Mouse (Mus musculus) frontal cortex, adult (tissue): ENCODE measurements around the gene Adcy5.

Experiments
- ATAC-seq: cut with Nextera tagmentation; 2 replicates; pipeline ENCODE4 v1.9.2; 2017; ENCODE audit warnings: mild to moderate bottlenecking, moderate library complexity, mixed read lengths; ENCODE audit not compliant: low TSS enrichment

The Adcy5 gene

GRCm38 (mm10) chr16:35156306-35156695, 1.6 kb downstream of the Adcy5 start:
- ATAC-seq = no peak

DNA sequence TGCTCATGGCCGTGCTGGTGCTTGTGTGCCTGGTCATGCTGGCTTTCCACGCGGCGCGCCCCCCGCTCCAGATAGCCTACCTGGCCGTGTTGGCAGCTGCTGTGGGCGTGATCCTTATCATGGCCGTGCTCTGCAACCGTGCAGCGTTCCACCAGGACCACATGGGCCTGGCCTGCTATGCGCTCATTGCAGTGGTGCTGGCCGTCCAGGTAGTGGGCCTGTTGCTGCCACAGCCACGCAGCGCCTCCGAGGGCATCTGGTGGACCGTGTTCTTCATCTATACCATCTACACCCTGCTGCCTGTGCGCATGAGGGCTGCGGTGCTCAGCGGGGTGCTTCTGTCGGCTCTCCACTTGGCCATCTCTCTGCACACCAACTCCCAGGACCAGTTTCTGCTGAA, 2.2 kb downstream of the Adcy5 start:
- ATAC-seq = no peak

DNA sequence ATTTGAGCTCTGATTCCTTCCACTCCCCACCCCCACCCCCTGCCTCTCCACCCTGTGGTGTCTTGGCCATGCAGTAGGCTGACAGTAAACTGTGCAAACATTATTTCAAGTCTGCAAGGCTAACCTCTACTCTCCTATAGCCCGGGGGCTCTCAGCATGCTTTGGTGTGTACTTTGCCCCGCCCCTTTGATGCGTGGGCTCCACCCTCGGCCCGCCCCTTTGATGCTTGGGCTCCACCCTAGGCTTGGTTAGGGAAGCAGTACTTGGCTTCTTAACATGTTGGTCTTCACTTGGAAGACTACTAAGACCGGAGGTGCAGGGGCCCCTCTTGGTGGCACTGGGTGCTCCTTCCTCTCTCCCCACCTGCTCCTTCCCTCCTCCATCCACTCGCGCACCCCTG, 4.9 kb downstream of the Adcy5 start:
- ATAC-seq = no peak

- ATAC-seq = peak; percentile 31
These were observed 5.3 kb downstream of the Adcy5 start for GRCm38 (mm10) chr16:35159991-35160390.

DNA sequence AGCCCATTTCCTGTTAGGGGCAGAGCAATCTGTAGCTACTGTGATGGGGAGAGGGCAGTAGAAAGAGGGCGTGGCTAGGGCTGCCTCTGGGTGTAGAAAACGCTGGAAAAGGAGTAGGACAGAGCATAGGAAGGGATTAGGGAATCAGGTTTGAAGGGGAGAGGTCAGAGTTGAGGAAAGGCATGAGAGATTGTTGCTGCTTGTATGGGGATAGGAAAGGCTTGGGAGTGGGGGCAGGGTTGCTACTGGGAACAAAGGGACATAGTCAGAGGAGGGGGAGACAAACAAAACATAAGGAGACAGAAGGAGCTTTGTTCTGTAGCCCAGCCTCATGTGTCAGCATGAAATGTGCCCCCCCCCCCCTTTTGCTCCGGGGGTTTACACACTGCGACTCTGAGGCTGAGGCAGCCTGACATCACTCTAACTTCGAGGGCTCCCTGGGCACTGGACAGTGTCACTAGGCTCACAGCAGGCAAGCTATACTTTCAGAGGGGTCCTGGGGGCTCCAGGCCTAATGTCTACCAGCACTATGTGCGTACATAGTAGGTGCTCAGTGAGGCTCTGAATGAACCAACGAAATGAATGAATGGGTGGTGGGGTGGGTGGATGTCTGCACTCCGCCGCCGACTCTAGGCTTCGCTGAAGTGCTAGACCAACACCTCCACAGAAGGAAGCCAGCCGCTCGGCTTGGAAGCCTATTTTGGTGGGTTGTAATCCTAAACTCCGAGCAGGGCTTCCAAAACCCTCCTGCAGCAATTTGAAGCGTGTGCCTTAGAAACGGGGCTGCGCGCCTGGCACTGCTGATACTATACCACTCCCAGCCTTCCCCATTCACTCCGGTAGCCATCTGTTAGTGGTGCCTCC, 9.9 kb downstream of the Adcy5 start:
- ATAC-seq = peak; percentile 62

- peak; percentile 51 for ATAC-seq
These were observed 10.7 kb downstream of the Adcy5 start for GRCm38 (mm10) chr16:35165361-35165760.

DNA sequence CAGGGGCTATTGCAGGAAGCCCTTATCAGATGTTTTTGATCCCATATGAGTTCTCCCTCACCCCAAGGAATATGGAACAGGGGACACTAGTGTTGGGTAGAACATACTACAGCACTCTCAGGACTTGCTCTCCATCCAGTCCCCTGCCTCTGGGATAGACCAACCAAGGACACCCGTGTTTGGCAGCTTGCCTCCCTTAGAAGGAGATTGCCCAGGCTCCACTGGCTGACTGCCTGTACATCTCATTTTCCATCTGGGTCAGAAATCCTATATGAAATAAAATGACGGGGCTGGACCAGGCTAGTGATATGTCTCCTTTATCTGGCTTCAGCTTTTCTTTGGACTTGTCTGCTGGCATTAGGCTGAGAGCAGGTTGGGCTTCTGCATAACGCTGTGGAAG, 11.1 kb downstream of the Adcy5 start:
- peak; percentile 31 for ATAC-seq

GRCm38 (mm10) chr16:35169431-35169830, 14.8 kb downstream of the Adcy5 start:
- ATAC-seq = no peak

GRCm38 (mm10) chr16:35172195-35172594, 17.5 kb downstream of the Adcy5 start:
- ATAC-seq = peak; percentile 63

- ATAC-seq = no peak
These were observed 23.8 kb downstream of the Adcy5 start for GRCm38 (mm10) chr16:35178516-35178915.

GRCm38 (mm10) chr16:35179082-35179481, 24.4 kb downstream of the Adcy5 start:
- no peak for ATAC-seq

- peak; percentile 38 for ATAC-seq
These were observed 28.5 kb downstream of the Adcy5 start for GRCm38 (mm10) chr16:35183161-35183560.

DNA sequence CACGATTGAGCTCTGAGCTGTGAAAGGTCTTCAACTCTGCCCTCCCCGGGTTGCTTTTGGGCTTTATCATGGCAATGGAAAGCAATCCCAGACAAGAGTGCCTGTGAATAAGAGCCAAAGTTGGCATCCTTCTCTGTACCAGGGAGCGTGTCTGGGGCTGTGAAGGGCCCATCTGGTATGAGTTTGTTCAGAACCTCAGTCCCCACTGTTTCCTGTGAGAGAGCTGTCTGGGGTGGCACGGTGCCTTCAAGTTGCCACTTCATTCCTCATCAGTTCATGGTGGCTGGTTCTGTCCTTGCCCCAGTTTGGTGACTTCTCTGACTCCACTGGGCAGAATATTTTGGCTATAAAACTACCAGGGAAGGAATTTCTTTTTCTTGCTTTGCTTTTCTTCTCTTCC, 33.4 kb downstream of the Adcy5 start:
- no peak for ATAC-seq

DNA sequence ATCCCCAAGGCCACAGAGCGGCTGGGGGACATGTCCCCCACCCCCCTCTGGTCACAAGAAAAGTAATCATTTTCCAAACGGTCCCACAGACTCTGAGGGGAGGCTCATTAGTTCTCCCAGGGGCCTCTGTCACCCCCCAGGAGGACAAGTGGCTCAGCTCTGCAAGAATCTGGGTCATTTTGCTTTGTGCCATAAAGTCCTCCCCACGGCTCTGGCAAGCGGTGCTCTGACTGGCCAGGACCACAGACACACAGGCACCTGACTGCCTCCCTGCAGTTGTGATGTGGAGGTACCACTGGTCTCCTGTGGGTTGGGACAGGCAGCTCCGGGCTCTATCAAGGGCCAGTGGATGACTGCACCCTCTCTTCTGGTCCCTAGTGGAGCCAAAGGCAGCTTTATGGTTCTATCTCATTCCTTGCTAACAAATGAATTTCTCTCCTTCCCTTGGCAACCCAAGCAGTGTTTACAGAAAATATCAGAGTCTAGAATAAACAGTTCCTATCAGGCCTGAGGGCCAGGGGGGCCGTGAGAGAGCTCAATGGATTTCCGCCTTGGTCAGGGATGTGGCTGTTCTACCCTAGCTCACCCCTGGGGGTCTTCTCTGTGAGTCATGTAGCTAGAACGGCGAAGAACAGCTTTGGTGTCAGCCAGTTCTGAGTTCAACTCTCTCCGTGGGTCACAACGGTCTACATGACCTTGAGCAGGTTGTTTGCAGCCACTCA, 34.9 kb downstream of the Adcy5 start:
- ATAC-seq = no peak

DNA sequence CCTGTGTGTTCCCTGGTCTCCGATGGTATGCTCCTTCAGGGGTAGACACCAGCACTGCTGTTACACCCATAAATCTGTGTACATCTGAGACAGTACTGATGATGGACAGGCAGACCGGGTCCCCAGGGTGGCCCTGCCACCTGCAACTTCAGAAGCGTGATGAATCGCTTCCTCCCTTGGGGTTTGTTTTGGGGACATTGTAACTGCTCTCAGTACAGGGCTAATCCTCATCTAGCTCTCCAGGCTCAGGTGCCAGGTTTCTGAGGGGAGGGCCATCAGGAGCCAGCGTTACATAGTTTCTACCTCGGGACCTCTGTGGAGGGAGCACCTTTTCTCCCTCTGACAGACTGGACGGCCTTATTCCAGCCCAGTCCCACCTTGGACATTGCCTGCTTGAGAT, 36.1 kb downstream of the Adcy5 start:
- ATAC-seq = no peak

- no peak for ATAC-seq
These were observed 36.6 kb downstream of the Adcy5 start for GRCm38 (mm10) chr16:35191271-35191670.

GRCm38 (mm10) chr16:35192471-35192870, 37.8 kb downstream of the Adcy5 start:
- no peak for ATAC-seq

- ATAC-seq = no peak
These were observed 38.7 kb downstream of the Adcy5 start for GRCm38 (mm10) chr16:35193357-35193756.

GRCm38 (mm10) chr16:35199721-35200431, 45.2 kb downstream of the Adcy5 start:
- ATAC-seq = peak; percentile 38; the same call in 1 of the 2 replicates

- ATAC-seq = peak; percentile 51; the same call in 1 of the 2 replicates
These were observed 45.9 kb downstream of the Adcy5 start for GRCm38 (mm10) chr16:35200432-35201142.

DNA sequence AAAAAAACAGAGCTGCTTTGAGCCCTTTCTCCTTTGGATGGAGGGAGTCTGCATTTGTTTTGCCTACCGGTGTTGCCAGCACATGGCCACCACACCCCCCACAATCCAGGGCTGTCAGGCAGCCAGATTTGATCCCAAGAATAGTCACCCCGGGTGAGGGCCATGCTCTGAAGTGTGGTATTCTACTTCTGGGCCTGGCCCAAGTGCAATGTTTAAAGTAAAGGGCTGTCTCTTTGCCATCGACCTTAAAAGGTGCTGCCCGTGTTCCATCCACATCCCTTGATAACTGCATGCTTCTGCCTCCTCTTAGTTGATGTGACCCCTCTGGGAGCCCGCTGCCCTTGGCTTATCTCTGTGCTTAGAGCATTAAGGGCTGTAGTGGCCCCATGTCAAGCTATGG, 46.6 kb downstream of the Adcy5 start:
- no peak for ATAC-seq

DNA sequence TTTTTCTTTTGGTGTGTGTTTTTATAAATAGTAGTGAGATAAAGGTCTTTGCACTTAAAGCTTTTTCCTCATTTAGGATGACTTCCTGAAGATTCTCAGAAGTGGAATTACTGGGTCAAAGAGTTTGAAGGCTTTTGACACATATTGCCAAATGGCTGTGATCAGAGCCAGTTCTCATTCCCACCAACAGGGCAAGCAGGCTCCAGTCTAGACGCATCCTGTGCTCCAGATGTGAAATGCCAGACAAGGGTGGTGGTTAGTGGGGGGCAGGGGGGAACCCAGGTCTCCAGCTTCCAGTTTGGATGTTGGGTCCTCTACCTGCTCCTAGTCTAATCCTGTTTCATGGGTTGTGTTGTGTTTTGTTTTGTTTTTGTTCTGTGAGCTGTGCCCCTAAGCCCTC, 48.8 kb downstream of the Adcy5 start:
- no peak for ATAC-seq
